Mouse (Mus musculus): ENCODE data around the gene Usp6nl. TPM values are rescaled to one million over a fixed set of nuclear protein-coding genes. Genes with fewer than 3 reads are reported as not detected.

Gene Usp6nl
- polyA plus RNA-seq, 1 experiment = 6.3 TPM

DNA sequence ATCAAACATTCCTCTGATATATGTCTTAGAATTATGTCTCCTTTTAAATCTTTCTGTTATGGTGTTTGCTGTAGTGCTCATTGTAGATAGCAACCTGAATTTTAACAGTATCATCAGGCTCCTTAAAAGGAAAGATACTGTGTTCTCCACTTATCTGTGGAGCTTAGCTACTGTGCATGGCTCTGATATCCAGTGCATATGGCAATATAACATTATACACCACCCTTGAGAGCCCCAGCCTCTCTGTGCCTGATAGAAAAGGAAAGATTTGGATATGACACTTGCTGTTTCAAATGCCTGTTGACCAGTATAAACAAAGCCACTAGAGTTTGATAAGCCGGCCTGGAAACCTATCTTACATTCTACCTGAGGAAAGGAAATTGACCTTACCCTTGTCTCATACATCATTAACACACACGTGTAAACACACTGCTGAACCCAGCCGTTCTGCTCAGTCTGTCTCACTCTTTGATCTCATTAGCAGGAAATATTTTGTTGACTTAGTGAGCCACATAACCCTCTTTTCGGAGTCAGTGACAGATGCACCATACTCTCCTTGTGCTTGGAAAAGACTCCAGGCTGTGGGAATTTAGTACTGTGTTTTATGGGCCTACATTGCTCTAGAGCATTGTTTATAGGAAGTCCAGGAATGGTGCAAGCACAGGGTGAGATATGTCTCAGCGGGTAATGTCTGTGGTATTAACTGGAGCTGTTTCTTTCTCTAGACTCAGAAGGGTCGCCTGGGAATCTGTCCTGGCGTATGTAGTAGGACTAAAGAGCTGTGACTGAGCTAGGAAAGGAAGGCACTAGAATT, 9.1 kb downstream of the Usp6nl start:
- Histone ChIP-seq H3K36me3 (ENCODE audit: control insufficient read depth, insufficient read depth, low read length) (no peaks in the 10 kb centered on the region), H3K27me3 (ENCODE audit: control insufficient read depth, insufficient read depth, low read length) (no peaks in the 10 kb centered on the region), H3K4me3 (ENCODE audit: low read depth, low read length) (no peak overlapping the region), H3K4me1 (ENCODE audit: control insufficient read depth, insufficient read depth, insufficient read length, low read length) (peaks cover 28% of the 10 kb centered on the region; the same call in 1 of the 2 replicates), H3K27ac (ENCODE audit: insufficient read depth, low read depth, low read length) (peak overlapping the region; percentile 25; the same call in 1 of the 2 replicates)
- WGBS = 21% methylated on average over 7 of the region's 7 CpGs
- TF ChIP-seq POLR2A (IDR thresholded peaks at IDR 0.05; ENCODE audit: low read depth, low read length) (no peak), CTCF (IDR thresholded peaks at IDR 0.05; ENCODE audit: extremely low read depth, insufficient read length, insufficient replicate concordance, low read depth, low read length) (no peak)

DNA sequence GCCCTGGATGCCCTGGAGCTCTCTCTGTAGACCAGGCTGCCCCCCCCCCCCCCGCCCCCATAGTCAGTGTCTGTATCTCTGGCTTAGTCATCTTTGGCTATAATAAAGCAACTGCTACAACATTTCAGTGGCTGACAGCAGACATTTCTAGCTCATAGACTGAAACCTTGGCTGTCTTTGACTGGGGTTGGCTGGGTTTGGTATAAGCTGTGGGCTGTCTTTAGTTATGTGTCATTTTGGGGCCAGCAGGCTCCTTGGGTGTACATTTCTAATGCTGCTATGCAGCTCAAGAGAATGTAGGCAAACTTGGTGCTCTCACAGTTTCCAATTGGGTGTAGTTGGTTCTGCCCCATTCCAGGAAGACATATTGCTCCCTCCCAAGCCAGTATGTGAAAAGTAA, 11.1 kb downstream of the Usp6nl start:
- Histone ChIP-seq H3K27ac (ENCODE audit: insufficient read depth, low read depth, low read length) (no peak overlapping the region), H3K36me3 (ENCODE audit: control insufficient read depth, insufficient read depth, low read length) (0 out of 2 replicates have a peak, but pooled peaks cover 2% of the 10 kb centered on the region), H3K4me3 (ENCODE audit: low read depth, low read length) (no peak overlapping the region), H3K27me3 (ENCODE audit: control insufficient read depth, insufficient read depth, low read length) (no peaks in the 10 kb centered on the region), H3K4me1 (ENCODE audit: control insufficient read depth, insufficient read depth, insufficient read length, low read length) (peaks cover 26% of the 10 kb centered on the region; the same call in 1 of the 2 replicates)
- WGBS = 67% methylated on average over 1 of the region's 1 CpGs
- TF ChIP-seq POLR2A (IDR thresholded peaks at IDR 0.05; ENCODE audit: low read depth, low read length) (no peak), CTCF (IDR thresholded peaks at IDR 0.05; ENCODE audit: extremely low read depth, insufficient read length, insufficient replicate concordance, low read depth, low read length) (no peak)

DNA sequence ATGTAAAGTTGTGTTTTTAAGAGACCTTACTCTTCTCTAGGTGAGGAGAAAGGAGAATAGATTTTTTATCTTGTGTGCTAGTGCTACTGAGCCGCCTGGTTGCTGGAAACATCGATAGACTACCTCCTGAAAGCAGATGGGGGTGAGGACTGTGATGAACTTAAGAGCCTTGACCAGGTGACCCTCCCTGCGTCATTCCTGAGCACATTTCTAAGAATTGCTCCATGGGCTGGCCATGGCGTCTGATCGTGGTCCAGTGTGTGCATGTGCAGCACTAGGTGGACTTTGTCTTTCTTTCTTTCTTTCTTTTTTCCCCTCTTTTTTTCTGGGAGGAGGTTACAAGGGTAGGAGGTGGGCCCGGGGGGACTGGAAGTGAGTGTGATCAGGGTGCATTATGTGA, 11.5 kb downstream of the Usp6nl start:
- no peak for TF ChIP-seq POLR2A (IDR thresholded peaks at IDR 0.05; ENCODE audit: low read depth, low read length)
- TF ChIP-seq CTCF (IDR thresholded peaks at IDR 0.05; ENCODE audit: extremely low read depth, insufficient read length, insufficient replicate concordance, low read depth, low read length) = no peak
- Histone ChIP-seq H3K27ac (ENCODE audit: insufficient read depth, low read depth, low read length) (no peak overlapping the region), H3K27me3 (ENCODE audit: control insufficient read depth, insufficient read depth, low read length) (no peaks in the 10 kb centered on the region), H3K4me1 (ENCODE audit: control insufficient read depth, insufficient read depth, insufficient read length, low read length) (peaks cover 26% of the 10 kb centered on the region; the same call in 1 of the 2 replicates), H3K4me3 (ENCODE audit: low read depth, low read length) (no peak overlapping the region), H3K36me3 (ENCODE audit: control insufficient read depth, insufficient read depth, low read length) (0 out of 2 replicates have a peak, but pooled peaks cover 2% of the 10 kb centered on the region)
- WGBS = 47% methylated on average over 6 of the region's 6 CpGs

DNA sequence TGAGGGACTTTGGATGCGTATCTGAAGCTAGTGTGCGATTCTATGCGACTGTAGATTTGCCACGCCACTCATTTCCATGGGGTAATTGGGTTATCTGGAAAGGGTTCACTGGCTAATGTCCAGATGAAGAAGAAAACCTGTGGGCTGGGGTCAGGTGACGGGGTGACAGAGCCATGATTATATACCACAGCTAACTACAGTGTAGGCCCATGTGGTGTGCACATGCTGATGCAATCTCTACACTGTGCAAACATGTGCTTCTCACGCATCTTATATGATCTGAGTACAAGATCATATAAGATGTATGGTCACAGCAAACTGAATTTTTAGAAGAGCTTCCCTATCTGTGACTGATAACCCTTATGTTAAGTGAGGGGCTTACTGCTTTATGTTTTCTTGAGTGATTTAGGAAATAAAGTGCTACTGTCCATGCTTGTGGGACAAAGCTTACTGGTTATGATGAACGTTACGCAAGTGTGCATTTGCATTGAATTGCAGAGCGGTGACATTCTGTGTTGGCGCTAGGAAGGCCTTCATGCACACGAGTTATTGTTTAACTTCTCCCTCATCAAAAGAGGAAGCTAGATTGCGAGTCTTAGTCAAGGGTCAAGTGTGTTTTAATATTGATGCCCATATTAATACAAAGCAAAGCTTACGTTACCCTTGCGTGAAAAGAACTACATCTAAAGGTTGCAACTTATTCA, 12.7 kb downstream of the Usp6nl start:
- WGBS = 28% methylated on average over 14 of the region's 14 CpGs
- TF ChIP-seq POLR2A (IDR thresholded peaks at IDR 0.05; ENCODE audit: low read depth, low read length) = no peak
- TF ChIP-seq CTCF (IDR thresholded peaks at IDR 0.05; ENCODE audit: extremely low read depth, insufficient read length, insufficient replicate concordance, low read depth, low read length) = no peak

DNA sequence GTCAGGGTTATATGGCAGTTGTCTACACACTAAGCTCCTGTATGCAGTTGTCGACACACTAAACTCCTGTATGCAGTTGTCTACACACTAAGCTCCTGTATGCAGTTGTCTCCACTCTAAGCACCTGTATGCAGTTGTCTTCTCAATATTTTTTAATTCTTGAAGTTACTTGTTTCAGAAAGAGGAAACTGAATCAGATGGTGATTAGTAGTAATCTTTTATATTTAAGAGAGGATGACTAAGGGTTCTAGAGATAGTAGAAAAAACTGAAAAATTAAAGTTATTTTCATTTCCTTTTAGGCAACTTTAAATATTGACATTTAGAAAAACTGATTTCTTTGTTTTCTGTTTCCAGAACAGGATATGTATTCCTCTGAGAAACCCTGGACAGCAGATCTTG, 13.5 kb downstream of the Usp6nl start:
- Histone ChIP-seq H3K36me3 (ENCODE audit: control insufficient read depth, insufficient read depth, low read length) (0 out of 2 replicates have a peak, but pooled peaks cover 2% of the 10 kb centered on the region), H3K27me3 (ENCODE audit: control insufficient read depth, insufficient read depth, low read length) (no peaks in the 10 kb centered on the region), H3K4me3 (ENCODE audit: low read depth, low read length) (no peak overlapping the region), H3K27ac (ENCODE audit: insufficient read depth, low read depth, low read length) (no peak overlapping the region), H3K4me1 (ENCODE audit: control insufficient read depth, insufficient read depth, insufficient read length, low read length) (peaks cover 16% of the 10 kb centered on the region; the same call in 1 of the 2 replicates)
- 58% methylated on average over 1 of the region's 1 CpGs for WGBS
- TF ChIP-seq CTCF (IDR thresholded peaks at IDR 0.05; ENCODE audit: extremely low read depth, insufficient read length, insufficient replicate concordance, low read depth, low read length) (no peak), POLR2A (IDR thresholded peaks at IDR 0.05; ENCODE audit: low read depth, low read length) (no peak)

More for the DNA sequence above, 12.7 kb downstream of the Usp6nl start:
- Histone ChIP-seq H3K4me3 (ENCODE audit: low read depth, low read length) (no peak overlapping the region), H3K36me3 (ENCODE audit: control insufficient read depth, insufficient read depth, low read length) (0 out of 2 replicates have a peak, but pooled peaks cover 2% of the 10 kb centered on the region), H3K27me3 (ENCODE audit: control insufficient read depth, insufficient read depth, low read length) (no peaks in the 10 kb centered on the region), H3K27ac (ENCODE audit: insufficient read depth, low read depth, low read length) (peak overlapping the region; percentile 14; the same call in 1 of the 2 replicates), H3K4me1 (ENCODE audit: control insufficient read depth, insufficient read depth, insufficient read length, low read length) (peaks cover 22% of the 10 kb centered on the region; the same call in 1 of the 2 replicates)

DNA sequence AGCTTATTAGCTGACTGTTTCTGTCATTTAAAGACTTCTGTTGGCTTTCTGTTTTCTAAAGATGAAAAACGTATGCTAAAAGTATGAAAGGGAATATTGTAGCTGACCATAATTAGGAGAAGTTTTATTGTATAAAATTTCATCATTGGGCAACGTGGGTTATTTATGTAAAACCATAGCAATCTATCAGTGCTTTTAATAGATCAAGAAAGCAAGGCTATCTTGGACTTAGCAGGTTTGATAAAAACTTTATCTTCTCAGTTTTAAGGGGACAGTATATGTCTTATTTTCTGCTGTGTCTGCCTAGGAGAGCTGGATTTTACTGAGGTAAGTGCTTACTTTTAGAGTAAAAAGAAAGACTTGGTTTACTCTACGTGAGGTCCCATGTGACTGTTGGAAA, 14.2 kb downstream of the Usp6nl start:
- 72% methylated on average over 3 of the region's 3 CpGs for WGBS
- no peaks in the 10 kb centered on the region for H3K27me3 ChIP-seq (ENCODE audit: control insufficient read depth, insufficient read depth, low read length)
- peaks cover 17% of the 10 kb centered on the region; the same call in 1 of the 2 replicates for H3K4me1 ChIP-seq (ENCODE audit: control insufficient read depth, insufficient read depth, insufficient read length, low read length)
- no peak overlapping the region for H3K27ac ChIP-seq (ENCODE audit: insufficient read depth, low read depth, low read length)
- 0 out of 2 replicates have a peak, but pooled peaks cover 2% of the 10 kb centered on the region for H3K36me3 ChIP-seq (ENCODE audit: control insufficient read depth, insufficient read depth, low read length)
- H3K4me3 ChIP-seq (ENCODE audit: low read depth, low read length) = no peak overlapping the region
- TF ChIP-seq POLR2A (IDR thresholded peaks at IDR 0.05; ENCODE audit: low read depth, low read length) (no peak), CTCF (IDR thresholded peaks at IDR 0.05; ENCODE audit: extremely low read depth, insufficient read length, insufficient replicate concordance, low read depth, low read length) (no peak)
